Mouse (Mus musculus): ENCODE results near the gene Rere. TPM values are rescaled to one million over a fixed set of nuclear protein-coding genes. Genes with fewer than 3 reads are reported as not detected.

The Rere gene
- polyA plus RNA-seq, 1 experiment from 2014 or later: 19.9 TPM

DNA sequence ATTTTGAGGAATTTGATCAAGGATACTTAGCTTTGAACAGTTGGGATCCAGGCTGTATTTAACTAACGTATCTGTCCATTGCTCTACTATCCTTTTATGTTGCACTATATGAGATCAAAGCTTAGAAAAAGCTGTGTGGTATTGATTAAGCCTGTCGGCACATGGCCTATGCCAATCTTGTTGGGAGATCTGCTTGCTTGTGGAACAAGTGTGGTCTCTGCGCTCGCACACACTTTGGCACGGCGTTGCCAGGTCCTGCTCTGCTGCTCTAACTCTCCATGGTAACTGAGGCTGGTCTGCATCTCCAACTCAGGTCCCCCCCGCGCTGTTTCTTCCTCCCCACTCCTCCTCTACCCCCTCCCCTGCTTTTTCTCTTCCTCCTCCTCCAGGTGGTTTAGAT lies 112.2 kb downstream of the Rere start:
- no peaks in the 10 kb centered on the region for H3K9me3 ChIP-seq

DNA sequence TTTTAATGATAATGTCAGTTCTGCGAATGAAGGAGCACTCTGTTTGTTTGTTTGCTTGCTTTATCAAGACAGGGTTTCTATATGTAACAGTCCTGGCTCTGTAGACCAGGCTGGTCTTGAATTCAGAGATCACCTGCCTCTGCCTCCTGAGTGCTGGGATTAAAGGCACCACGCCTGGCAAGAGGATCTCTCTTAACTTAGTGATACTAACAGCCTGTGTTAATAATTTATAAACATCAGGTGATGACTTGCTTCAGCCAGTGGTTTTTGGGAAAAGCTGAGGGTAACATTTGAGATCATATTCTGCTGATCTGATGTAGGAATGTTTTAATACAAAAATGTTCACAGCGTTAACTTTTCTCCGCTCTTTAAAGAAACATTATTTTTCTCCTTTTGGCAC lies 112.6 kb downstream of the Rere start:
- no peak for ATAC-seq (ENCODE audit: extremely low read depth, insufficient number of reproducible peaks, low FRiP score, low TSS enrichment)
- Histone ChIP-seq H3K4me1 (peaks cover 84% of the 10 kb centered on the region), H3K27me3 (replicated peaks) (no peaks in the 10 kb centered on the region), H3K4me3 (no peak overlapping the region), H3K27ac (replicated peaks) (no peak overlapping the region), H3K9me3 (no peaks in the 10 kb centered on the region), H3K9ac (no peak overlapping the region), H3K4me2 (no peak overlapping the region), H3K36me3 (0 out of 2 replicates have a peak, but pooled peaks cover 3% of the 10 kb centered on the region)
- 77% methylated on average over 4 of the region's 4 CpGs for WGBS

More for the DNA sequence above, 112.2 kb downstream of the Rere start:
- H3K27ac ChIP-seq (replicated peaks): no peak overlapping the region
- no peak overlapping the region for H3K4me2 ChIP-seq
- WGBS: 61% methylated on average over 8 of the region's 8 CpGs
- ATAC-seq (ENCODE audit: extremely low read depth, insufficient number of reproducible peaks, low FRiP score, low TSS enrichment): no peak
- H3K4me3 ChIP-seq: no peak overlapping the region
- H3K4me1 ChIP-seq: peaks cover 85% of the 10 kb centered on the region
- no peaks in the 10 kb centered on the region for H3K27me3 ChIP-seq (replicated peaks)
- H3K9ac ChIP-seq: no peak overlapping the region
- 0 out of 2 replicates have a peak, but pooled peaks cover 3% of the 10 kb centered on the region for H3K36me3 ChIP-seq

DNA sequence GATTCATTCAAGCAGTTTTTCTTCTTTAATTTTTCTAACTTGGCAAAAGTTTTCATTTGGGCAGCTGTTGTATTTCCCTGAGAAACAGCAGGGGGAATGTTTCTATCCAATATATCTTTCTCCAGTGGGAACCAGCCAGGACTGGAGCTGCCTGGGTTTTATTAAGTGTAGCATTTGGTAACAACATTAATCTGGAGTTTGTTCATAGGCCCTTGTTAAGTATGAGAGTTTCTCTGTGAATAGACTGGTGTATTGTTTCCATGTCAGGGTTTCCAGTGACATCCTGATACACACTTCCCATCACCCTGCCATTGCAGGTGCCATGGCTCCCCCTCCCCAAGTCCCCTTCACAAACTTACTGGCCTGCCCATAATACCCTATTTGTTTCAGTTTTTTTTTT lies 114.9 kb downstream of the Rere start:
- H3K4me3 ChIP-seq: no peak overlapping the region
- no peaks in the 10 kb centered on the region for H3K36me3 ChIP-seq
- no peaks in the 10 kb centered on the region for H3K9me3 ChIP-seq
- peak overlapping the region; percentile 41 for H3K4me2 ChIP-seq
- H3K27me3 ChIP-seq (replicated peaks): no peaks in the 10 kb centered on the region
- peak overlapping the region; percentile 65 for H3K9ac ChIP-seq
- H3K27ac ChIP-seq (replicated peaks): peak overlapping the region; percentile 77
- peaks cover 90% of the 10 kb centered on the region for H3K4me1 ChIP-seq
- no peak for ATAC-seq (ENCODE audit: extremely low read depth, insufficient number of reproducible peaks, low FRiP score, low TSS enrichment)

GRCm38 (mm10) chr4:150396826-150397620 lies 115.6 kb downstream of the Rere start:
- Histone ChIP-seq H3K9ac (peak overlapping the region; percentile 65), H3K27me3 (replicated peaks) (no peaks in the 10 kb centered on the region), H3K4me2 (peak overlapping the region; percentile 41), H3K27ac (replicated peaks) (peak overlapping the region; percentile 77), H3K36me3 (no peaks in the 10 kb centered on the region), H3K4me3 (no peak overlapping the region), H3K9me3 (no peaks in the 10 kb centered on the region), H3K4me1 (peaks cover 90% of the 10 kb centered on the region)
- 35% methylated on average over 13 of the region's 13 CpGs for WGBS
- ATAC-seq (ENCODE audit: extremely low read depth, insufficient number of reproducible peaks, low FRiP score, low TSS enrichment): no peak

DNA sequence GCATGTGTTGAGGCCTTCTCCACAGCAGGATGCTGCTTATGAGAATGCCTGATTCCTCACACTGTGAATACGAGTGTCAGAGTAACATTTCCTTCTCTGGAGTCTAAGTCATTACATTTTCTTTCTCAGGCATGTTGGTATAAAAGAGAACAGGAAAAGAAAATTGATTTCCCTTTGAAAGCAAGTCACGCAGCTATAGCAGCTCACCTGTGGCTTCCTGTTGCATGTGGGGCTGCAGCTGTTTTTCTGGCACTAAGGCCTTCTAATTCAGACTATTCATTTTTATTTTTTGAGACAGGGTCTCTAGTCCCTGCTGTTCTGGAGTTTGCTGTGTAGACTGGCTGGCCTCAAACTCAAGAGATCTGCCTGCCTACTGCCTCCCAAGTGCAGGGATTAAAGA lies 117.6 kb downstream of the Rere start:
- Histone ChIP-seq H3K27ac (replicated peaks) (no peak overlapping the region), H3K27me3 (replicated peaks) (no peaks in the 10 kb centered on the region), H3K9ac (no peak overlapping the region), H3K4me1 (peaks cover 92% of the 10 kb centered on the region), H3K36me3 (no peaks in the 10 kb centered on the region), H3K4me3 (no peak overlapping the region), H3K4me2 (no peak overlapping the region), H3K9me3 (no peaks in the 10 kb centered on the region)
- 67% methylated on average over 2 of the region's 2 CpGs for WGBS
- no peak for ATAC-seq (ENCODE audit: extremely low read depth, insufficient number of reproducible peaks, low FRiP score, low TSS enrichment)

DNA sequence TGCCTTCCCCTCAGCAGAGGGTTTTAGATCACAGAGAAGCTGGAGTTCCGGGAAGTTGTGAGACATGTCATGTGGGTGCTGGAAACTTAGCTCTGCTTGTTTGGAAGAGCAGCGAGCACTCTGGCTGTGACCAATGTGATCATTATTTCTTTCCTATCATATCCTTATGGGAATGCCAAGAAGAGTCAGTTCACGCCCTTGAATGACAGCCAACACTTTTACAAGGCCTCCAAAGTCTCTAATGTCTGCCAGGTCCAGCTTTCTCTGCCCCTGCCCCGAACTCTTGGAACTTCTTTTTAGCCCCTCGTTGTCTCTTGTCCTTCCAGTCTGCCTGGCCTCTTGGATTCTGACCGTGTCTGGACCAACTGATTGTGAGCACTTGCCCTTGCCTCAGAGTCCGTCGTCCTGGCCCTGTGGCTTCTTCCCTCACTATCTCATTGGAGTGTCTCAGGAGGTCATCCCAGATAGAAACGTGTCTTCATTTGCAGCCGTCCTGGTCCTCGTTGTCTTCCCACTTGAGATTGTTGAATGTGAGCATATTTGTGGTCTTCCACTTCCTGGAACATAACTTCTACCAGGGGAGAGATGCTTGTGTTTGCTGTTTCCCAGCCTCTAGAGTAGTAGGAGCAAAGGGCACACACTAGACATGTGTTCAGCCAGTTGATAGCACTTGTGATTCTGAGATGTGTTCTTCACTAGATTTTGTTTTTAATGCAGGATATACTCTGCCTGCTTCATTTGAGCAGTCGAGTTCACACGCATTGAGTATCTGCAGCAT lies 120.6 kb downstream of the Rere start:
- H3K4me1 ChIP-seq: peaks cover 96% of the 10 kb centered on the region
- no peaks in the 10 kb centered on the region for H3K9me3 ChIP-seq
- no peaks in the 10 kb centered on the region for H3K27me3 ChIP-seq (replicated peaks)
- peaks cover 8% of the 10 kb centered on the region for H3K36me3 ChIP-seq
- peak overlapping the region; percentile 15; the same call in 1 of the 2 replicates for H3K9ac ChIP-seq
- H3K4me3 ChIP-seq: no peak overlapping the region
- no peak for ATAC-seq (ENCODE audit: extremely low read depth, insufficient number of reproducible peaks, low FRiP score, low TSS enrichment)
- H3K27ac ChIP-seq (replicated peaks): 0 out of 2 replicates have a peak overlapping the region, but pooled peaks have one; percentile 20
- no peak overlapping the region for H3K4me2 ChIP-seq
- 28% methylated on average over 13 of the region's 13 CpGs for WGBS

- no peak for ATAC-seq (ENCODE audit: extremely low read depth, insufficient number of reproducible peaks, low FRiP score, low TSS enrichment)
- WGBS: 47% methylated on average over 4 of the region's 4 CpGs
- Histone ChIP-seq H3K36me3 (peaks cover 13% of the 10 kb centered on the region), H3K4me1 (peaks cover 96% of the 10 kb centered on the region), H3K27me3 (replicated peaks) (no peaks in the 10 kb centered on the region), H3K4me2 (no peak overlapping the region), H3K4me3 (no peak overlapping the region), H3K9ac (0 out of 2 replicates have a peak overlapping the region, but pooled peaks have one; percentile 15), H3K27ac (replicated peaks) (no peak overlapping the region), H3K9me3 (no peaks in the 10 kb centered on the region)
These were observed 121.2 kb downstream of the Rere start for GRCm38 (mm10) chr4:150402608-150402985.

GRCm38 (mm10) chr4:150403941-150404340 lies 122.5 kb downstream of the Rere start:
- H3K9me3 ChIP-seq: no peaks in the 10 kb centered on the region

DNA sequence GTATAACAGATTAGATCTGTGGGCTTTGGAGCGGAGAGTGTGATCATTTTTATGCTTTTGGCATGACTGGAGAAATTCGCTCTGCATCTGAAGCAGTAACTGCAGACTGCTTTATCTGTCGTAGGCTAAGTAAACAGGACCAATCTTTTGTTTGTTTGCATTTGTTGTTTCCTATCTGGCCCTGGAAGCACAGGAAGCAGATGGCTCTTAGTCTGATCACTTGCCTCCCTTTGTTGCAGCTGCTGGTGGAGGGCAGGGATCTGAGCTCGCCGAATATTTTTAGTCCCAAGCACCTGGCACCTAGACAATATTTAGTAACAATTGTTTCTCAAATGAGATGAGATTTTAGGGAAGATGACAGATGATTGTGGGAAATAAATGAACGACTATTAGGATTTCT lies 123.1 kb downstream of the Rere start:
- H3K27ac ChIP-seq (replicated peaks): peak overlapping the region; percentile 42; the same call in 1 of the 2 replicates
- H3K4me3 ChIP-seq: no peak overlapping the region

More at GRCm38 (mm10) chr4:150403941-150404340, 122.5 kb downstream of the Rere start:
- 46% methylated on average over 11 of the region's 11 CpGs for WGBS
- Histone ChIP-seq H3K27me3 (replicated peaks) (no peaks in the 10 kb centered on the region), H3K27ac (replicated peaks) (peak overlapping the region; percentile 48), H3K4me2 (no peak overlapping the region), H3K4me1 (peaks cover 90% of the 10 kb centered on the region), H3K36me3 (peaks cover 27% of the 10 kb centered on the region), H3K4me3 (no peak overlapping the region), H3K9ac (no peak overlapping the region)
- no peak for ATAC-seq (ENCODE audit: extremely low read depth, insufficient number of reproducible peaks, low FRiP score, low TSS enrichment)

DNA sequence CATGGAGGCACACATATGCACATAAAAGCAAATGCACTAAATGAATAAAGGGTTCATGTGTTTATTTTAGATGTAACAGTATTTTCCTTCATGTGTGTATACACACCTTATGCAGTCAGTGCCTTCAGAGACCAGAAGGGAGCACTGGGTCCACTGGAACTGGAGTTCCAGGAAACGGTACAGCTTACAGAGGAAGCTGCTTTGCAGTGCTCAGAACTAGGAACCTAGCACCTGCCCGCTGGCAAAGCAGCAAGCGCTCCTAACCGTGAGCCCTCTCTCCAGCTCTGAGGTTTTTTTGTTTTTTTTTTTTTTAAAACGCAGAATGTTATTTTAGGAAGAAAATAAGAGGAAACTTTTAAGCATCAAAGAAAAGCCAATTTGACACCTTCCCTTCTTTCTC lies 124.3 kb downstream of the Rere start:
- 42% methylated on average over 5 of the region's 5 CpGs for WGBS
- Histone ChIP-seq H3K4me3 (no peak overlapping the region), H3K9ac (peak overlapping the region; percentile 65), H3K9me3 (no peaks in the 10 kb centered on the region), H3K4me1 (peaks cover 76% of the 10 kb centered on the region), H3K27ac (replicated peaks) (no peak overlapping the region), H3K27me3 (replicated peaks) (no peaks in the 10 kb centered on the region), H3K36me3 (peaks cover 37% of the 10 kb centered on the region), H3K4me2 (peak overlapping the region; percentile 59)
- ATAC-seq (ENCODE audit: extremely low read depth, insufficient number of reproducible peaks, low FRiP score, low TSS enrichment): no peak

More for the DNA sequence above, 123.1 kb downstream of the Rere start:
- 0 out of 2 replicates have a peak overlapping the region, but pooled peaks have one; percentile 7 for H3K4me2 ChIP-seq
- no peaks in the 10 kb centered on the region for H3K27me3 ChIP-seq (replicated peaks)
- H3K4me1 ChIP-seq: peaks cover 85% of the 10 kb centered on the region
- ATAC-seq (ENCODE audit: extremely low read depth, insufficient number of reproducible peaks, low FRiP score, low TSS enrichment): no peak
- WGBS: 24% methylated on average over 6 of the region's 6 CpGs
- H3K9me3 ChIP-seq: no peaks in the 10 kb centered on the region
- H3K36me3 ChIP-seq: peaks cover 33% of the 10 kb centered on the region
- H3K9ac ChIP-seq: peak overlapping the region; percentile 45; the same call in 1 of the 2 replicates

GRCm38 (mm10) chr4:150406320-150406719 lies 124.9 kb downstream of the Rere start:
- whole genome bisulfite sequencing: 16% methylated on average over 21 of the region's 21 CpGs
- peak overlapping the region; percentile 50; the same call in 1 of the 2 replicates for H3K27ac ChIP-seq (replicated peaks)
- H3K4me1 ChIP-seq: peaks cover 70% of the 10 kb centered on the region
- no peaks in the 10 kb centered on the region for H3K9me3 ChIP-seq
- H3K4me3 ChIP-seq: peak overlapping the region; percentile 20; the same call in 1 of the 2 replicates
- no peaks in the 10 kb centered on the region for H3K27me3 ChIP-seq (replicated peaks)
- ATAC-seq (ENCODE audit: extremely low read depth, insufficient number of reproducible peaks, low FRiP score, low TSS enrichment): no peak
- peaks cover 37% of the 10 kb centered on the region for H3K36me3 ChIP-seq
- peak overlapping the region; percentile 65 for H3K9ac ChIP-seq
- peak overlapping the region; percentile 59 for H3K4me2 ChIP-seq

Measured in heart, embryonic 13.5 days (tissue).